Mouse (Mus musculus): ENCODE data around the gene Hydin.

DNA sequence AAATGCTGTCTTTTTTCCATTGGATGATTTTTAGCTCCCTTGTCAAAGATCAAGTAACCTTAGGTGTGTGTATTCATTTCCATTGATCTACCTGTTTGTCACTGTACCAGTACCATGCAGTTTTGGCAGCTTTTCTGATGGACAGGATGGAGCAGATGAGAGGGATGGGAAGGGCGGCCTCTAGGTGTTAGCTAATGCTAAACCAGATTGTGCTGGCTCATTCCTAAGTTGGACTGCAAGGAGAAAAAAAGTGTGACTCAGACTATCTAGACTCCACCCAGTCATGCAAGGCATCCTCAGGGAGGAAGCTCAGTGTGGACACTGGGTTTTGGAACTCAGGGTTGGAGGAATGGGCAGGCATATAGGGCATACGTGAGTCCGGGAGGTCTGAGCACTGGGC lies 381.8 kb downstream of the Hydin start:
- no peak for TF ChIP-seq POLR2A (IDR thresholded peaks at IDR 0.05; ENCODE audit: insufficient read depth, low read depth, low read length)
- TF ChIP-seq CTCF (IDR thresholded peaks at IDR 0.05; ENCODE audit: insufficient read depth, low read depth, low read length) = no peak

Measured in olfactory bulb, adult 2 months (tissue).